Mouse (Mus musculus): ENCODE measurements around the gene Etfb. TPM values are rescaled to one million over a fixed set of nuclear protein-coding genes. Genes with fewer than 3 reads are reported as not detected.
A peak's percentile ranks its signal among the peaks of the same experiment; 100 is the strongest.
"Not testable (repeated sequence)": the region's sequence is repeated elsewhere in the genome, so short reads cannot be mapped to it uniquely, and the experiment has no call there.

The Etfb gene
- polyA plus RNA-seq (2016; fragmentation: Nextera tagmentation; extraction: Ambion mirVana), result 236 and 240 TPM in 2 replicates

- peak; percentile 96 for ATAC-seq (ENCODE audit: insufficient number of reproducible peaks, insufficient read depth, low FRiP score, low TSS enrichment, low read depth)
- Histone ChIP-seq H3K4me3 (replicated peaks) (peak within 1 kb of the TSS; percentile 54), H3K4me2 (peak within 1 kb of the TSS; percentile 80), H3K9me3 (no peaks in the 10 kb centered on the region), H3K9ac (replicated peaks) (peak within 1 kb of the TSS; percentile 60), H3K4me1 (replicated peaks) (peaks cover 17% of the 10 kb centered on the region), H3K27ac (peak within 1 kb of the TSS; percentile 95), H3K36me3 (no peaks in the 10 kb centered on the region), H3K27me3 (no peaks in the 10 kb centered on the region)
- WGBS, result under 1% methylated on average over 27 of the region's 27 CpGs
These were observed at the start of gene Etfb, which contains the start of gene Gm45233 for GRCm38 (mm10) chr7:43443917-43444293. Etfb (plus strand) TSS chr7:43444083. Gm45233 (plus strand) TSS chr7:43444128.

DNA sequence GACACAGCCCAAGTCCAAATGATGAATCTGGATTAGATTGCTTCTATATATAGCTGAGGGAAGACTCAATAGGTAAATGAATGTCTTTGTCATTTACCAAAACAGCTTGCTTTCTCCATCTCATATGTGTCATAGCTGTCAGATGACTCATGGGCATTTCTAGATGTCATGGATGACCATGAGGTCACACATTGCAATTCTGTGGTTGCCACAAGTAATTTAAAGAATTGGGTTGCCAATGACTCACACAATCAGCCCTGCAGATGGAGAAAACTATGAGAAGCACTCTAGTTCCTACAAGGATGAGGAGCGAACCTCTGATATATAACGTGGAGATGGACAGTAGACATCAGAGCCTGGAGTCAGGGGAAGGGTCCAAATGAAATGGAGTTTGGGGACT, 44.4 kb upstream of the Etfb start:
- Histone ChIP-seq H3K9ac (replicated peaks) (no peak overlapping the region), H3K4me3 (replicated peaks) (no peak overlapping the region), H3K36me3 (no peaks in the 10 kb centered on the region), H3K4me2 (no peak overlapping the region), H3K4me1 (replicated peaks) (no peaks in the 10 kb centered on the region), H3K27ac (no peak overlapping the region), H3K27me3 (no peaks in the 10 kb centered on the region), H3K9me3 (no peaks in the 10 kb centered on the region)
- no peak for ATAC-seq (ENCODE audit: insufficient number of reproducible peaks, insufficient read depth, low FRiP score, low TSS enrichment, low read depth)
- WGBS, result 92% methylated on average over 2 of the region's 2 CpGs

GRCm38 (mm10) chr7:43402718-43403117, 41.2 kb upstream of the Etfb start:
- Histone ChIP-seq H3K9ac (replicated peaks) (no peak overlapping the region), H3K4me3 (replicated peaks) (no peak overlapping the region), H3K36me3 (no peaks in the 10 kb centered on the region), H3K27ac (no peak overlapping the region), H3K9me3 (no peaks in the 10 kb centered on the region), H3K4me1 (replicated peaks) (no peaks in the 10 kb centered on the region), H3K27me3 (no peaks in the 10 kb centered on the region), H3K4me2 (no peak overlapping the region)
- ATAC-seq (ENCODE audit: insufficient number of reproducible peaks, insufficient read depth, low FRiP score, low TSS enrichment, low read depth), result no peak
- 21% methylated on average over 2 of the region's 2 CpGs for WGBS

DNA sequence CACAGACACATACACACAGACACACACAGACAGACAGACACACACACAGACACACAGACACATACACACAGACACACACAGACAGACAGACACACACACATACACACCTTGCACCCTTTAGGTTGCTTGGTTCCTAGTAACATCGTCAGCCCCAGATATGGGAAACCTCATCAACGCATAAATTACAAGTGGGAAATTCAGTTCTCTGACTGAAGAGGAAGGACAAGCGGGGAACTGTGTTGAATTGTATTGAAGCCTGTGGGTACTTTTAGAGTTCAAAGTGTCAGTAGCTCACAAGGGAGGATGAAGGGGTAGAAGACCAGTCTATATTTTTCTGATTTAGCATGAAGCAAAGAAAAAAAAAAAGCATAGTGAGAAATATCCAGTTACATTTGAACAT, 36.3 kb upstream of the Etfb start:
- H3K4me1 ChIP-seq (replicated peaks), result no peaks in the 10 kb centered on the region; the same call in 1 of the 2 replicates
- H3K4me3 ChIP-seq (replicated peaks), result no peak overlapping the region
- no peak overlapping the region for H3K9ac ChIP-seq (replicated peaks)
- H3K9me3 ChIP-seq, result no peaks in the 10 kb centered on the region
- 88% methylated on average over 3 of the region's 3 CpGs for WGBS
- no peak overlapping the region for H3K4me2 ChIP-seq
- no peak overlapping the region for H3K27ac ChIP-seq
- ATAC-seq (ENCODE audit: insufficient number of reproducible peaks, insufficient read depth, low FRiP score, low TSS enrichment, low read depth), result no peak
- H3K36me3 ChIP-seq, result no peaks in the 10 kb centered on the region
- no peaks in the 10 kb centered on the region for H3K27me3 ChIP-seq

GRCm38 (mm10) chr7:43408131-43408553, 35.7 kb upstream of the Etfb start, which contains the start of gene Siglecg:
Siglecg (plus strand) TSS chr7:43408204.
- Histone ChIP-seq H3K4me1 (replicated peaks) (no peaks in the 10 kb centered on the region; the same call in 1 of the 2 replicates), H3K4me3 (replicated peaks) (no peak within 1 kb of the TSS), H3K9ac (replicated peaks) (no peak within 1 kb of the TSS), H3K36me3 (no peaks in the 10 kb centered on the region), H3K27me3 (no peaks in the 10 kb centered on the region), H3K4me2 (no peak within 1 kb of the TSS), H3K9me3 (no peaks in the 10 kb centered on the region), H3K27ac (no peak within 1 kb of the TSS)
- ATAC-seq (ENCODE audit: insufficient number of reproducible peaks, insufficient read depth, low FRiP score, low TSS enrichment, low read depth), result no peak
- WGBS, result 77% methylated on average over 4 of the region's 4 CpGs

GRCm38 (mm10) chr7:43409084-43409483, 34.8 kb upstream of the Etfb start:
- Histone ChIP-seq H3K9ac (replicated peaks) (no peak overlapping the region), H3K4me1 (replicated peaks) (no peaks in the 10 kb centered on the region; the same call in 1 of the 2 replicates), H3K9me3 (no peaks in the 10 kb centered on the region), H3K27ac (no peak overlapping the region), H3K4me2 (no peak overlapping the region), H3K36me3 (no peaks in the 10 kb centered on the region), H3K27me3 (no peaks in the 10 kb centered on the region), H3K4me3 (replicated peaks) (no peak overlapping the region)
- 76% methylated on average over 3 of the region's 3 CpGs for WGBS
- ATAC-seq (ENCODE audit: insufficient number of reproducible peaks, insufficient read depth, low FRiP score, low TSS enrichment, low read depth), result no peak

- H3K9ac ChIP-seq (replicated peaks); H3K4me2 ChIP-seq; H3K4me1 ChIP-seq (replicated peaks); H3K9me3 ChIP-seq; H3K4me3 ChIP-seq (replicated peaks); H3K36me3 ChIP-seq; H3K27ac ChIP-seq; H3K27me3 ChIP-seq: not testable (repeated sequence)
- 0 out of 2 replicates have a peak, but pooled peaks have one; percentile 52 for ATAC-seq (ENCODE audit: insufficient number of reproducible peaks, insufficient read depth, low FRiP score, low TSS enrichment, low read depth)
- WGBS, result 29% methylated on average over 4 of the region's 4 CpGs
These were observed 32.2 kb upstream of the Etfb start for GRCm38 (mm10) chr7:43411724-43412123.

DNA sequence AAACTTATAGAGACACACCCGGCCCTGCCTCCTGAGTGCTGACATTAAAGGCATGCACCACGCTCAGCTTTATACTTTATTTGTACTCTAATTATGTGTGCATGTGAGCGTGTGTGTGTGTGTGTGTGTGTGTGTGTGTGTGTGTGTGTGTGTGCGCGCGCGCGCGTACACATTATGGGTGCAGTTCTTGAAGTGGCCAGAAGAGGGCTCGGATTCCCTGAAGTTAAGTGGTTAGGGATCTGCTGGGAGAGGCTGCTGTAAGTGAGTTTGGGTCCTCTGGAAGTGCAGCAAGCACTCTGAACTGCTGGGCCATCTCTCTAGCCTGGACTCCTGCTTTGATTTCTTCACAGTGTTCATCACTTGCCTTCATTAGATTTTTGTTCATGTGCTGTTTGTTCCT, 26.6 kb upstream of the Etfb start:
- no peaks in the 10 kb centered on the region for H3K36me3 ChIP-seq
- ATAC-seq (ENCODE audit: insufficient number of reproducible peaks, insufficient read depth, low FRiP score, low TSS enrichment, low read depth), result no peak
- no peak overlapping the region for H3K9ac ChIP-seq (replicated peaks)
- no peak overlapping the region for H3K4me3 ChIP-seq (replicated peaks)
- 84% methylated on average over 10 of the region's 10 CpGs for WGBS
- H3K4me1 ChIP-seq (replicated peaks), result no peaks in the 10 kb centered on the region
- H3K27me3 ChIP-seq, result no peaks in the 10 kb centered on the region
- H3K9me3 ChIP-seq, result peaks cover 6% of the 10 kb centered on the region
- H3K4me2 ChIP-seq, result no peak overlapping the region
- no peak overlapping the region for H3K27ac ChIP-seq

GRCm38 (mm10) chr7:43422995-43423617, 20.8 kb upstream of the Etfb start:
- 14% methylated on average over 11 of the region's 11 CpGs for WGBS
- H3K9ac ChIP-seq (replicated peaks), result no peak overlapping the region
- no peak overlapping the region for H3K27ac ChIP-seq
- H3K9me3 ChIP-seq, result no peaks in the 10 kb centered on the region
- peak overlapping the region; percentile 42 for H3K4me2 ChIP-seq
- H3K4me3 ChIP-seq (replicated peaks), result no peak overlapping the region
- H3K36me3 ChIP-seq, result no peaks in the 10 kb centered on the region
- peak; percentile 79 for ATAC-seq (ENCODE audit: insufficient number of reproducible peaks, insufficient read depth, low FRiP score, low TSS enrichment, low read depth)
- H3K4me1 ChIP-seq (replicated peaks), result no peaks in the 10 kb centered on the region; the same call in 1 of the 2 replicates
- no peaks in the 10 kb centered on the region for H3K27me3 ChIP-seq

GRCm38 (mm10) chr7:43423991-43424625, 19.8 kb upstream of the Etfb start:
- no peak overlapping the region for H3K9ac ChIP-seq (replicated peaks)
- H3K4me1 ChIP-seq (replicated peaks), result no peaks in the 10 kb centered on the region; the same call in 1 of the 2 replicates
- no peak overlapping the region for H3K27ac ChIP-seq
- H3K9me3 ChIP-seq, result no peaks in the 10 kb centered on the region
- no peak overlapping the region for H3K4me3 ChIP-seq (replicated peaks)
- no peaks in the 10 kb centered on the region for H3K27me3 ChIP-seq
- WGBS, result 64% methylated on average over 3 of the region's 3 CpGs
- no peaks in the 10 kb centered on the region for H3K36me3 ChIP-seq
- no peak for ATAC-seq (ENCODE audit: insufficient number of reproducible peaks, insufficient read depth, low FRiP score, low TSS enrichment, low read depth)
- no peak overlapping the region for H3K4me2 ChIP-seq

- no peaks in the 10 kb centered on the region for H3K9me3 ChIP-seq
- H3K27ac ChIP-seq, result no peak within 1 kb of the TSS
- H3K4me1 ChIP-seq (replicated peaks), result no peaks in the 10 kb centered on the region; the same call in 1 of the 2 replicates
- no peak within 1 kb of the TSS for H3K9ac ChIP-seq (replicated peaks)
- H3K4me3 ChIP-seq (replicated peaks), result no peak within 1 kb of the TSS
- no peak within 1 kb of the TSS for H3K4me2 ChIP-seq
- no peaks in the 10 kb centered on the region for H3K36me3 ChIP-seq
- WGBS, result 80% methylated on average over 8 of the region's 8 CpGs
- ATAC-seq (ENCODE audit: insufficient number of reproducible peaks, insufficient read depth, low FRiP score, low TSS enrichment, low read depth), result no peak
- H3K27me3 ChIP-seq, result no peaks in the 10 kb centered on the region
These were observed 16.5 kb upstream of the Etfb start, which contains the start of gene Lim2 for GRCm38 (mm10) chr7:43427406-43427805. Lim2 (plus strand) TSS chr7:43427670.

Data from limb, embryonic 12.5 days (tissue).